Mouse (Mus musculus) G1E (cell line): ENCODE measurements around the gene Mknk1. TPM values are rescaled to one million over a fixed set of nuclear protein-coding genes. Genes with fewer than 3 reads are reported as not detected.
A peak's percentile ranks its signal among the peaks of the same experiment; 100 is the strongest.

Experiments used
- ATAC-seq: 2 replicates; pipeline ENCODE4 v1.8.0; 2016; ENCODE audit warnings: mild to moderate bottlenecking; ENCODE audit not compliant: insufficient number of reproducible peaks, poor library complexity, low FRiP score, severe bottlenecking; ENCODE audit errors: extremely low read depth
- DNase-seq: peaks from one replicate; pipeline ENCODE4 v3.0.0; 2012; ENCODE audit warnings: low spot score
- H3K27me3 ChIP-seq: 2 replicates; pipeline ENCODE4 v1.6.1; 2012; ENCODE audit warnings: mild to moderate bottlenecking, low read length, inconsistent platforms; ENCODE audit not compliant: insufficient read depth
- H3K36me3 ChIP-seq: replicated peaks from 2 replicates; pipeline ENCODE3; 2012; ENCODE audit warnings: mild to moderate bottlenecking, inconsistent platforms
- H3K4me1 ChIP-seq: 2 replicates; pipeline ENCODE4 v1.6.1; 2012; ENCODE audit warnings: low read depth, low read length, inconsistent platforms, mixed read lengths; ENCODE audit not compliant: insufficient read depth
- H3K4me3 ChIP-seq: 2 replicates; pipeline ENCODE4 v1.5.1; 2012; ENCODE audit warnings: low read depth, mild to moderate bottlenecking, inconsistent platforms, low read length, moderate library complexity, mixed read lengths
- H3K9me3 ChIP-seq: replicated peaks from 2 replicates; pipeline ENCODE4 v1.6.1; 2012; ENCODE audit warnings: inconsistent platforms
- CTCF ChIP-seq: IDR thresholded peaks from 2 replicates; pipeline ENCODE4 v1.5.1; 2012; ENCODE audit warnings: low read depth, low read length, inconsistent platforms, mixed read lengths
- GATA1 ChIP-seq: IDR thresholded peaks from 2 replicates; pipeline ENCODE4 v1.6.1; 2012; ENCODE audit warnings: borderline replicate concordance, low read length, inconsistent platforms, mixed read lengths
- GATA2 ChIP-seq: IDR thresholded peaks from 2 replicates; pipeline ENCODE4 v1.6.1; 2012; ENCODE audit warnings: low read depth, low read length, inconsistent platforms, borderline replicate concordance
- POLR2AphosphoS5 ChIP-seq: IDR thresholded peaks from 2 replicates; pipeline ENCODE4 v1.6.1; 2012; ENCODE audit warnings: low read depth, low read length, inconsistent platforms; ENCODE audit not compliant: insufficient replicate concordance
- TAL1 ChIP-seq: conservative IDR thresholded peaks from 2 replicates; pipeline ENCODE4 v1.6.1; 2012; ENCODE audit warnings: low read depth, low read length, inconsistent platforms, mixed read lengths
- polyA plus RNA-seq: library from polyadenylated mRNA; stranded (reverse); fragments of >175 nt; gene quantifications from 2 replicates; pipeline ENCODE4 v1.2.3, GENCODE M21; 2012
- total RNA-seq, 2 experiments: library from RNA; stranded (forward) in 1 of 2; stranded (reverse) in 1 of 2; fragments of 200-1000 nt in 1 of 2; fragments of >200 nt in 1 of 2; fragmentation: Nextera tagmentation in 1 of 2; gene quantifications; 2 replicates each; pipeline ENCODE4 v1.2.3; 2014 to 2017

Mknk1 gene
- total and polyA plus RNA-seq, 3 experiments = 39.8 to 111 (median 86.9) TPM

DNA sequence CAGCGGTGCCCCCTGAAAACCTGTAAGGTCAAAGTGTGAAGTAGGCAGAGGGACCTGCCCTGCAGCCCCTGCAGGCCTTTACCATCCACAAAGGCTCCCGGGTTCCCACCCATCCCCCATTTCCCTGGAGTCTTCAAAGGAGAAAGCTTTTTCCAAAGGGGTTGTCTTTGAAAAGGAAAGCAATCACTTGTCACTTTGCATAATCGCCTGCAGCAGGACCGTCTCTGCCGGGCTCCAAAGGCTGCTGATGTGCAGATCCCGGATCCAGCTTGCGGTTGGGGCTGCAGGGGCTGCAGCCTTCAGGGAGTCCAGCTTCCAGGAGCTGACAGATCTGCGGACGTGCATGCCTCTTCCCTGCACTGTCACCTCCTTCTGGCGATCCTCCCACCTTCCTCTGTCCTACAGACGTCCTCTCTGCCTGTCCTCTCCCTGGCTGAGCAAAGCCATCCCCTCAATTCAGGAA, 39.2 kb downstream of the Mknk1 start:
- Histone ChIP-seq H3K27me3 (no peaks in the 10 kb centered on the region), H3K9me3 (no peaks in the 10 kb centered on the region), H3K36me3 (peaks cover 65% of the 10 kb centered on the region), H3K4me1 (no peaks in the 10 kb centered on the region), H3K4me3 (no peak overlapping the region)
- DNase-seq (no peak), ATAC-seq (no peak)
- no peak for TF ChIP-seq TAL1
- no peak for TF ChIP-seq CTCF
- TF ChIP-seq GATA1 = no peak
- TF ChIP-seq POLR2AphosphoS5 = no peak
- no peak for TF ChIP-seq GATA2

DNA sequence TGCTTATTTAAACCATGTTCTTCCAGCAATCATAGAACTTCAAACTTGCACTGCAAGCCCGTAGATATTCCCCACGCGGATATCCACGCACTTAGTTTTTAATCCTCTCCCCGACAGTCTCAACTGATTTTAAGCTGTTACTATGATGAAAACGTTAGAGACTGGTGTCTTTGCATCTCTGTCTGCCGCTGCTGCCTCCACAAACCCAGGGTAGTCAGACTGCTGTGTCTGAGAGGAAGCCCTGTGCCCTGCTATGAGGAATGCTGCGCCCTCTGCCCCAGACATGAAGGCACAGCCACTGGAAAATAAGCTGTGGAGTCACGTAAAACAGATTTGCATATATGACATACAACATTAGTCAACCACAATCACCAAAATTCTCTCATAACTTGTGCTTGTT, 39.8 kb downstream of the Mknk1 start:
- Histone ChIP-seq H3K4me3 (no peak overlapping the region), H3K4me1 (no peaks in the 10 kb centered on the region), H3K9me3 (no peaks in the 10 kb centered on the region), H3K27me3 (peaks cover 2% of the 10 kb centered on the region; the same call in 1 of the 2 replicates), H3K36me3 (peaks cover 59% of the 10 kb centered on the region)
- TF ChIP-seq CTCF (no peak), POLR2AphosphoS5 (no peak), GATA2 (no peak), GATA1 (no peak), TAL1 (no peak)
- no peak for ATAC-seq
- DNase-seq = no peak

DNA sequence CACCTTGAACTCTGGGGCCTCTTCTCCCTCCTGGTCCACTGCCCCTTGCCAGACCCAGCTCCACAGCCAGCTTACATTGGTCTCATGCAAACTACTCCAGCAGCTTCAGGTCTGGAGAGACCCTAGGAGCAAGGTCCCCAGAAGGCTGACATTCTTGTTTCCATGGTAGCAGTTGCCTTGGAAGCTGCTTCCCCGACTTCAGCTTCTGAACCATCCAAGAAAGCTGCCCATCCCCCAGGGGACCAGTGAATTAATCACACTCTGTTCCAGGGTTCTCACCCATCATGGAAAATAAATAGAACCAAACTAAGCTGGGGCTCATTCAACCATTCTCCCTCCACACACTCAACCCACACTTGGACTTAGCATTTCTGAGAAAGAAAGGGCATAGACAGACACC, 42.2 kb downstream of the Mknk1 start:
- Histone ChIP-seq H3K4me1 (no peaks in the 10 kb centered on the region), H3K36me3 (peaks cover 35% of the 10 kb centered on the region), H3K4me3 (no peak overlapping the region), H3K9me3 (no peaks in the 10 kb centered on the region), H3K27me3 (peaks cover 11% of the 10 kb centered on the region; the same call in 1 of the 2 replicates)
- DNase-seq (no peak), ATAC-seq (no peak)
- TF ChIP-seq CTCF = no peak
- no peak for TF ChIP-seq GATA1
- no peak for TF ChIP-seq POLR2AphosphoS5
- TF ChIP-seq TAL1 = no peak
- no peak for TF ChIP-seq GATA2

DNA sequence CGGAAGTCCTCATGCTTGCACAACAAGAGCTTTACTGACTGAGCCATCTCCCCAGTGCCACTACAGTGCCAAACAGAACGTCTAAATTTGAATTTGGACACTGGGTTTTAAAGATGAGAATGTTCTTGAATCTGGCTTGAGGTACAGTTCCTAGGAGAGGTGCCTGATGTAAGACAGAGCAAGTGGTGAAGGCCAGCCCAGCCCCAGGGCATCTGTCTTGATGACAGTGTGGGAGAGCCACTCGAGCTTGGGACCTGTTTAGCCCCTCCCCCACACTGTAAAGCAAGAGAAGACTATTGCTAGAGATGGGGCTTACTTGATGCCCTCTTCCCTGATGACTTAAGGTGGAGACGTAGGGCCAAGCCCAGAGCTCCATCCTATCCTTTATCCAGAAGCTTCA, 43.2 kb downstream of the Mknk1 start:
- Histone ChIP-seq H3K36me3 (peaks cover 25% of the 10 kb centered on the region), H3K4me3 (no peak overlapping the region), H3K27me3 (peaks cover 11% of the 10 kb centered on the region; the same call in 1 of the 2 replicates), H3K4me1 (no peaks in the 10 kb centered on the region), H3K9me3 (no peaks in the 10 kb centered on the region)
- TF ChIP-seq TAL1 (no peak), GATA1 (no peak), GATA2 (no peak), POLR2AphosphoS5 (no peak), CTCF (no peak)
- DNase-seq (no peak), ATAC-seq (no peak)

DNA sequence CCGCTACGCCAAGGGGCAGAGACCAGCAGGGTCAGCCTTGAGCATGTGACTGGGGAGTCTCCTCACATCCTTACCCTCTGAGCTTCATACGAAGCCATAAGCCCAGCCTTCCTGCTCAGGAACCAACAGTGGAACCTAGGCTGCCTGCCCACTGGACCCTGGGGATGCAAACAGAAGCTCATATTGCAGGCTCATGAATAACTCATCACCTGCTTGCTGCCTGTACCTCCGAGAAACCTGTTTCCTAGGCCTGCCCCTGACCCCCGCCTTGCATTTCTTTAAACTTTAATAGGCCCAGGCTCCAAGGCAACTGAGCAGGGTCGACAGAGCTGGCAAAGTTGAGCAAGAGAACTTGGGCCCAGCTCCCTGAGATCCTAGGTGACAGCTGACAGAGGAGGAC, 45.0 kb downstream of the Mknk1 start, which contains the start of gene Kncn:
TSS of gene Kncn (plus strand) at position 379 of the 400 bp plus-strand sequence.
- Histone ChIP-seq H3K27me3 (peaks cover 14% of the 10 kb centered on the region), H3K9me3 (no peaks in the 10 kb centered on the region), H3K36me3 (peaks cover 8% of the 10 kb centered on the region), H3K4me3 (no peak within 1 kb of the TSS), H3K4me1 (no peaks in the 10 kb centered on the region)
- ATAC-seq = no peak
- TF ChIP-seq POLR2AphosphoS5 = no peak
- TF ChIP-seq TAL1 = no peak
- no peak for TF ChIP-seq GATA2
- no peak for DNase-seq

DNA sequence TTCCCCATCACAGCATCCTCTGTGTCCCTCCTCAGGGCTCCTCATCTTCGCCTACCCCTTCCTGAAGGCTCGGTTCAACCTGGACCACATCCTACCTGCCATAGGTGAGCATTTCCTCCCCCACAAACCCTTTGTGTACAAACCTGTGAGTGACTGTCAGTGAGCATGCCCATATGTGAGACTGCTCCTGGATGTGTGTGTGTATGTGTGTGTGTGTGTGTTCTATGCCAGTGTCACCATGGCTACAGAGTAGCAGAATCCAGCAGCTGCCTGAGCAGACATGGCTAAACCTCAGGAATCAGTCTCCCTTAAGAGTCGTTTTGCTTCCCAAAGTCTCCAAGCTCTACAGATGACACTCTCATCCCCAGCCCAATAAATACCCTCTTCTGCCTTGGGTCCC, 46.8 kb downstream of the Mknk1 start:
- DNase-seq (no peak), ATAC-seq (no peak)
- H3K4me3 ChIP-seq = no peak overlapping the region
- peaks cover 10% of the 10 kb centered on the region for H3K4me1 ChIP-seq
- no peak for TF ChIP-seq GATA2
- no peak for TF ChIP-seq POLR2AphosphoS5
- no peak for TF ChIP-seq GATA1
- TF ChIP-seq CTCF = no peak
- TF ChIP-seq TAL1 = no peak
- H3K27me3 ChIP-seq = peaks cover 24% of the 10 kb centered on the region
- H3K36me3 ChIP-seq = no peaks in the 10 kb centered on the region
- no peaks in the 10 kb centered on the region for H3K9me3 ChIP-seq

DNA sequence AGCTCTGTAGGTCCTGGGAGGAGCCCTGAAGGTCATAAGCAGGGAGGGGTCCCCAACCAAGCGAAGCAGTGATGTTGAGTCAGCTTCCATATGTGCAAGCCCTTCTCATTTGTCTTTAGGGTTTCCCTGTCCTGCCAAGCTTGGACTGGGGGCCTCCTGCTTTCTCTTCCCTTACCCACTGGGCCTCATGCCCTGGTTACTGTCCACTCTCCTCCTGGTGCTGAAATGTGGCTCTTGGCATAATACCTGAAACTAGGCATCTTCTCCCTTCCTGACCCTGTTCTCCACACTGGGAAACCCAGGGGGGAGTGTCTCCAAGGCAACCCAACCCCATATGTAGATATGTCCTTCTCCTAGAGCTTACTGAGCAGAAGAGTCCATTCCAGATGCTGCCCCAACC, 47.9 kb downstream of the Mknk1 start:
- Histone ChIP-seq H3K9me3 (no peaks in the 10 kb centered on the region), H3K4me1 (peaks cover 10% of the 10 kb centered on the region), H3K4me3 (no peak overlapping the region), H3K27me3 (peaks cover 34% of the 10 kb centered on the region), H3K36me3 (no peaks in the 10 kb centered on the region)
- peak; percentile 21 for DNase-seq
- no peak for ATAC-seq
- TF ChIP-seq GATA2 (no peak), TAL1 (no peak), GATA1 (no peak), POLR2AphosphoS5 (no peak), CTCF (no peak)
